Mouse (Mus musculus): ENCODE data around the gene Atp6ap2. TPM values are rescaled to one million over a fixed set of nuclear protein-coding genes. Genes with fewer than 3 reads are reported as not detected.
"Not testable (repeated sequence)": the region's sequence is repeated elsewhere in the genome, so short reads cannot be mapped to it uniquely, and the experiment has no call there.

The Atp6ap2 gene
- polyA plus RNA-seq, 1 experiment from 2014 or later: 254 TPM

DNA sequence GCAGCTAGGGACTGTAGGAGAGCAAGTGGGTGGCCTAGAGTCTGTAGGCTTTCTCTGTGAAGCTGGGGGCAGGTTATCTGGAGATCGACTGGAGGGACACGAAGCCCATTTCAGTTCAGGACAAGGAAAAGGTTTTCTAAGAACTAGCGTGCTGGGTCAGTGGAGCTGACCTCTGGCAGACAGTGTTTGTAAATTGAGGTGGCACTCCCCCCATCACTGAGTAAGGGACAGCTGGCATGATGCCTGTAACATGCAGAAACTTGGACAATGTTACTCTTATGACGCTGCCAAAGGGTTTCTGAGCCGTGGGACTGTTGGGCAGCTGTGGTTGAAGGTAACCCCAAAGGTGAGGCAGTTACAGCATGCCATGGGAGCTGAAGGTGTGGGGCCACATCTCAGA lies 4.4 kb downstream of the Atp6ap2 start:
- Histone ChIP-seq H3K9ac (ENCODE audit: low read depth, low read length) (no peak overlapping the region), H3K27me3 (replicated peaks; ENCODE audit: control insufficient read depth, insufficient read depth, low read length) (no peaks in the 10 kb centered on the region), H3K36me3 (ENCODE audit: control insufficient read depth, insufficient read depth, low read length) (peaks cover 4% of the 10 kb centered on the region; the same call in 1 of the 2 replicates), H3K27ac (ENCODE audit: low read depth, low read length) (no peak overlapping the region), H3K4me2 (ENCODE audit: low read length) (no peak overlapping the region), H3K9me3 (ENCODE audit: control insufficient read depth, low read length) (no peaks in the 10 kb centered on the region), H3K4me1 (ENCODE audit: control insufficient read depth, insufficient read depth, low read depth, low read length) (peaks cover 5% of the 10 kb centered on the region; the same call in 1 of the 2 replicates), H3K4me3 (ENCODE audit: low read length) (no peak overlapping the region)
- 75% methylated on average over 5 of the region's 5 CpGs for WGBS
- no peak for ATAC-seq

DNA sequence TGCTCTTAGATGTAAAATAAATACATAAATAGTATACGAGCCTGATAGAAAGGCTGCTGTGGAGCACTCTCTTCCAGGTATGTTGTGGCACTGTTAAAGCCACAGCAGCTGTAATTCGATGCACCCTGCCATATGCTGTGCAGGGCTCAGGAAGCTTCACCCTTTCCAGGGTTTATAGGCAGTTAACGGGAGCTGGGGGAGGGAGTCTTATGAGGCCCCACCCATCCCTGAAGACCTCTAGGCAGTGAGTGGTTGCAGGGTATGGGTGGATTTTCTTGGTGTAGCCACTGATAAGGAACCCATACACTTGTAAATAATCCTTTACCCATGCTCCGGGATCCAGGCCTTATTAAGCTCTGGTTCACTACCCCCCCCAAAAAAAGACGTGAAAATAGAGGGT lies 6.2 kb downstream of the Atp6ap2 start:
- 87% methylated on average over 5 of the region's 5 CpGs for WGBS

DNA sequence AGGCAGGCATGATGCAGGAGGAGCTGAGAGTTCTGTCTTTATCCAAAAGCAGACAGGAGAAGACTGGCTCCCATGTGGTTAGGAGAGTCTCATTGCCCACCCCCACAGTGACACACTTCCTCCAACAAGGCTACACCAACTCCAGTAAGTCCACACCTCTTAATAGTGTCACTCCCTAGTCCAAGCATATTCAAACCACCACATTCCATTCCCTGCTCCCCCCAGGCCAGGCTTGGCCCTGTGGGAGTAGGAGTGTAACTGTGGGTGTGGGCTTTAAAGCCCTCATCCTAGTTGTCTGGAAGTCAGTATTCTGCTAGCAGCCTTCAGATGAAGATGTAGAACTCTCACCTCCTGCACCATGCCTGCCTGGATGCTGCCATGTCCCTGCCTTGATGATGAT lies 22.9 kb downstream of the Atp6ap2 start:
- H3K9me3 ChIP-seq (ENCODE audit: control insufficient read depth, low read length); ATAC-seq: not testable (repeated sequence)

More for the DNA sequence above, 6.2 kb downstream of the Atp6ap2 start:
- peaks cover 3% of the 10 kb centered on the region; the same call in 1 of the 2 replicates for H3K4me1 ChIP-seq (ENCODE audit: control insufficient read depth, insufficient read depth, low read depth, low read length)
- H3K9me3 ChIP-seq (ENCODE audit: control insufficient read depth, low read length): no peaks in the 10 kb centered on the region
- no peak for ATAC-seq
- no peak overlapping the region for H3K27ac ChIP-seq (ENCODE audit: low read depth, low read length)
- no peak overlapping the region for H3K4me2 ChIP-seq (ENCODE audit: low read length)
- no peak overlapping the region for H3K4me3 ChIP-seq (ENCODE audit: low read length)
- peaks cover 4% of the 10 kb centered on the region; the same call in 1 of the 2 replicates for H3K36me3 ChIP-seq (ENCODE audit: control insufficient read depth, insufficient read depth, low read length)
- no peaks in the 10 kb centered on the region for H3K27me3 ChIP-seq (replicated peaks; ENCODE audit: control insufficient read depth, insufficient read depth, low read length)
- H3K9ac ChIP-seq (ENCODE audit: low read depth, low read length): no peak overlapping the region

DNA sequence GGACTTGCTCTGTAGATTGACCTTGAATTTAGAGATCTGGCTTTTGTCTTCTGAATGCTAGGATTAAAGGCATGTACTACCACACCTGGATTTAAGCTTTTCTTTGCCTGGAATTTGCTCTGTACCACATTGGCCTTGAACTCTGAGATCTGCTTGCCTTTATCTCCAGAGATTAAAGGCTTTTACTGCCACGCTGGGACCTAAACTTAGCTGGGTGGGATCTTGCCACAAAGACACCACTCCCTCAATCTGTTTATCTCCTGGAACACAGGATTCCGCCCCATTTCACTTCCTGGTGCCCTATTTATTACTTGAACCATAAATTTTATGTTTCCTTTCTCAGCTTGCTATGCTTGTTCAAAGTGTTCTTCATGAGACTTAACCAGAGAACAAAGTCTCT lies 23.6 kb downstream of the Atp6ap2 start:
- Histone ChIP-seq H3K36me3 (ENCODE audit: control insufficient read depth, insufficient read depth, low read length) (peaks cover 4% of the 10 kb centered on the region; the same call in 1 of the 2 replicates), H3K9ac (ENCODE audit: low read depth, low read length) (no peak overlapping the region), H3K9me3 (ENCODE audit: control insufficient read depth, low read length) (no peaks in the 10 kb centered on the region), H3K4me3 (ENCODE audit: low read length) (no peak overlapping the region), H3K27ac (ENCODE audit: low read depth, low read length) (no peak overlapping the region), H3K4me2 (ENCODE audit: low read length) (no peak overlapping the region), H3K4me1 (ENCODE audit: control insufficient read depth, insufficient read depth, low read depth, low read length) (no peaks in the 10 kb centered on the region), H3K27me3 (replicated peaks; ENCODE audit: control insufficient read depth, insufficient read depth, low read length) (no peaks in the 10 kb centered on the region)
- ATAC-seq: no peak
- 87% methylated on average over 2 of the region's 2 CpGs for WGBS

More for the DNA sequence above, 22.9 kb downstream of the Atp6ap2 start:
- H3K27me3 ChIP-seq (replicated peaks; ENCODE audit: control insufficient read depth, insufficient read depth, low read length); H3K4me2 ChIP-seq (ENCODE audit: low read length); H3K4me1 ChIP-seq (ENCODE audit: control insufficient read depth, insufficient read depth, low read depth, low read length); H3K4me3 ChIP-seq (ENCODE audit: low read length); H3K27ac ChIP-seq (ENCODE audit: low read depth, low read length); H3K36me3 ChIP-seq (ENCODE audit: control insufficient read depth, insufficient read depth, low read length); H3K9ac ChIP-seq (ENCODE audit: low read depth, low read length): not testable (repeated sequence)

DNA sequence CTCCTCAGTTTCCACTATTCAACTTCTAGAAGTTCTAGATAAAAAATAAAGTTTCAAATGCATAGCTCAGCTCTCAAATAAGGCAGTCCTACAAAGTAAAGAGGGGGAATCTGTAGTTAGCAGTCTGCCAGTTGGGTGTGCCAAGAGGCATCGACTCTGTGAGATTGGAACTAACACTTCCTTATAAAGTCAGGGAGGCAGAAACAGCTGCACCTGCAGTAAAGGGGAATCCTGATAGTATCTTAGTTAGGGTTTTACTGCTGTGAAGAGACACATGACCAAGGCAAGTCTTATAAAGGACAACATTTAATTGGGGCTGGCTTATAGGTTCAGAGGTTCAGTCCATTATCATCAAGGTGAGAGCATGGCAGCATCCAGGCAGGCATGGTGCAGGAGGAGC lies 24.8 kb downstream of the Atp6ap2 start:
- H3K4me2 ChIP-seq (ENCODE audit: low read length); H3K9me3 ChIP-seq (ENCODE audit: control insufficient read depth, low read length); H3K27me3 ChIP-seq (replicated peaks; ENCODE audit: control insufficient read depth, insufficient read depth, low read length); H3K4me3 ChIP-seq (ENCODE audit: low read length); H3K27ac ChIP-seq (ENCODE audit: low read depth, low read length); ATAC-seq; H3K36me3 ChIP-seq (ENCODE audit: control insufficient read depth, insufficient read depth, low read length); H3K9ac ChIP-seq (ENCODE audit: low read depth, low read length); H3K4me1 ChIP-seq (ENCODE audit: control insufficient read depth, insufficient read depth, low read depth, low read length): not testable (repeated sequence)
- 100% methylated on average over 1 of the region's 1 CpGs for WGBS

DNA sequence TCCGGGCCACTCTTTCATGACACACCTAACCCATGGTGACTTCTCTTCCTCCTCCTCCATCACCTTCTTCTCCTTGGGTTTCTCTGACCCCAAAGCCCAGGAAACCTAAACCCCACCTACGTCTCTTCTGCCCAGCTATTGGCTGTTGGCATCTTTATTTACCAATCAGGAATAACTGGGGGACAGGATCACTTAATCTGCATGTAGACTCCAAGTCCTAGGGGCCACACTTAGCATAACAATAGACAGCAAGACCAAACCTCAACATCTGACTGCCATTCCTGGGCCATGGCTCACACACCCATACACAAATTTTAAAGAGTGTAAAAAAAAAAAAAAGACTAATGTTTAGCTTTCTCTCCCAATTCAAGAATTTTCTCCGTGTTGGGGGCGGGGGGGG lies 37.5 kb downstream of the Atp6ap2 start:
- H3K27ac ChIP-seq (ENCODE audit: low read depth, low read length): no peak overlapping the region
- no peaks in the 10 kb centered on the region; the same call in 1 of the 2 replicates for H3K9me3 ChIP-seq (ENCODE audit: control insufficient read depth, low read length)
- 77% methylated on average over 4 of the region's 4 CpGs for WGBS
- ATAC-seq: no peak
- no peak overlapping the region for H3K4me3 ChIP-seq (ENCODE audit: low read length)
- H3K9ac ChIP-seq (ENCODE audit: low read depth, low read length): no peak overlapping the region
- H3K36me3 ChIP-seq (ENCODE audit: control insufficient read depth, insufficient read depth, low read length): no peaks in the 10 kb centered on the region
- no peak overlapping the region for H3K4me2 ChIP-seq (ENCODE audit: low read length)
- no peaks in the 10 kb centered on the region for H3K4me1 ChIP-seq (ENCODE audit: control insufficient read depth, insufficient read depth, low read depth, low read length)
- no peaks in the 10 kb centered on the region for H3K27me3 ChIP-seq (replicated peaks; ENCODE audit: control insufficient read depth, insufficient read depth, low read length)

DNA sequence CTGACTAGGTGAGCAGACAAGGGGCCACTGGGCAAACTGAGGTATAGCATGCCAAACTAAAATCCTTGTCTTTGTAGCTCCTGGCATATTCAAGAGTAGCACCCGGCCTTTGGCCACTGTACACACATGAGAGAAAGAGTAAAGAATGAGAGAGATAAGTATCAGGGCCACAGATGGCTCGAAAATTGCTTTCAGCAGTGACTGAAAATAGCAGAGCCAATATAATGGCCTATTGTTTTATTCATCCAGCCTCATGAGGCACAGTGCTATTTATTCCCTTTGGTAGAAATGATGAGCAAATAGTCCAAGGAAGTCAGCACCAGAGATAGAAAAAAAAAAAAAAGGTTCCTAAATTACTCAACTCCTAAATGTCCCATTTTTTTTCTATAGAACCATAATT lies 57.4 kb downstream of the Atp6ap2 start:
- ATAC-seq: no peak
- H3K4me2 ChIP-seq (ENCODE audit: low read length): no peak overlapping the region
- no peak overlapping the region for H3K9ac ChIP-seq (ENCODE audit: low read depth, low read length)
- WGBS: 52% methylated on average over 2 of the region's 2 CpGs
- H3K36me3 ChIP-seq (ENCODE audit: control insufficient read depth, insufficient read depth, low read length): no peaks in the 10 kb centered on the region
- H3K9me3 ChIP-seq (ENCODE audit: control insufficient read depth, low read length): no peaks in the 10 kb centered on the region
- no peaks in the 10 kb centered on the region for H3K4me1 ChIP-seq (ENCODE audit: control insufficient read depth, insufficient read depth, low read depth, low read length)
- no peak overlapping the region for H3K4me3 ChIP-seq (ENCODE audit: low read length)
- H3K27me3 ChIP-seq (replicated peaks; ENCODE audit: control insufficient read depth, insufficient read depth, low read length): no peaks in the 10 kb centered on the region
- no peak overlapping the region for H3K27ac ChIP-seq (ENCODE audit: low read depth, low read length)

DNA sequence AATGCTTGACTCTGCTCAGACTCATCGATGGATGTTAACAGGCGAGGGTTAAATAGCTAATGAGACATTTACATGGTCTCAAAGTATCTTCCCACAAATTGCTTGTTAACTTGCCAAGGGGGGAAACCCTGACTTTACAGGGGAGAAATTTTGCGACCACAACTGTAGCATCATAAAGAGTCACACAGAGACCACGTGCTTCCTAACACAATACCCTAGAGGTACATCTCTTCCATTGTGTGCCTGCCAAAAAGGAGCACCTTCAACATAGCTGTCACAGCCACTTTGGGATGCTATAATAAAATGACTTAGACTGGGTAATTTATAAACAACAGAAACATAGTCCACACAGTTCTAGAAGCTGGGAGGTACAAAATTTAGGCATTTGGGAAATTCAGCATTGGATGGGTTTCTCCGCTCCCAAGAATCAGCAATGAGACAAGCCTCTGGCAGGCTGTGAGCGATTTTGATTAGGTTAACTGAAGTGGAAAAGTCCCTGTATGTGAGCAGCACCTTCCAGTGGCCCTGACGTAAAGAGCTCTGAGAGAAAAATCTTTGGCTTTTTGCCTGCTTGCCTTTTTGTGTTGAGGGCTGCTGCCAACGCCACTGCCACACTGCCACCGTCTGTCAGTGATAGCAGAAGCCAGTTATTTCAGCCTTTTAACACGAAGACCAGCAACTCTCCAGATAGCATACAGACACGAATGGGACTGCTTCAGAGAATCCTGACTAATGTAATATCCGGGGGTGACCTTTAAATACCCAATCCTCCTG lies 58.1 kb downstream of the Atp6ap2 start:
- H3K27me3 ChIP-seq (replicated peaks; ENCODE audit: control insufficient read depth, insufficient read depth, low read length): no peaks in the 10 kb centered on the region
- ATAC-seq: peak; percentile 76
- no peak overlapping the region; the same call in 1 of the 2 replicates for H3K27ac ChIP-seq (ENCODE audit: low read depth, low read length)
- H3K9ac ChIP-seq (ENCODE audit: low read depth, low read length): no peak overlapping the region
- H3K9me3 ChIP-seq (ENCODE audit: control insufficient read depth, low read length): no peaks in the 10 kb centered on the region
- no peak overlapping the region for H3K4me2 ChIP-seq (ENCODE audit: low read length)
- no peaks in the 10 kb centered on the region for H3K36me3 ChIP-seq (ENCODE audit: control insufficient read depth, insufficient read depth, low read length)
- H3K4me1 ChIP-seq (ENCODE audit: control insufficient read depth, insufficient read depth, low read depth, low read length): no peaks in the 10 kb centered on the region
- 53% methylated on average over 12 of the region's 12 CpGs for WGBS
- H3K4me3 ChIP-seq (ENCODE audit: low read length): no peak overlapping the region

DNA sequence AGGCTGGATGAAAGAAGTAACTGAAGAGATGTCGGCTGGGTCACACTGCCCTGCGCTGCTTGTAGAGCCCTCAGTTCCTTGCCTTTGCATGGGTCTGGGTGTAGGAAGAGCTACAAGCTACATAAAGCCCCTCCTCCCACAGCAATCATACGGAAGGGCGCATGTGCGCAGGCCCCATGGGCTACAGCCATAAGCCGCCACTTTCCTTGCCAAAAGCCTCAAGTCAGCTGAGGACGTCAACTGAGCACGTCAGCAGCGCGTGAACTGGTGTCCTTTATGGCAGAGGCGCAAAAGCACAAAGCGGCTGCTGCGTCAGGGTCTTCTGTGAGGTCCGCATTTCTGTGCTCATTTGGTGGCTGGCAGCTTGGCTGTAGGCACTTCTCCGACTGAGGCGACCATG lies 64.3 kb downstream of the Atp6ap2 start:
- no peaks in the 10 kb centered on the region for H3K9me3 ChIP-seq (ENCODE audit: control insufficient read depth, low read length)
- no peak overlapping the region for H3K9ac ChIP-seq (ENCODE audit: low read depth, low read length)
- H3K4me2 ChIP-seq (ENCODE audit: low read length): no peak overlapping the region
- no peaks in the 10 kb centered on the region; the same call in 1 of the 2 replicates for H3K36me3 ChIP-seq (ENCODE audit: control insufficient read depth, insufficient read depth, low read length)
- no peaks in the 10 kb centered on the region for H3K27me3 ChIP-seq (replicated peaks; ENCODE audit: control insufficient read depth, insufficient read depth, low read length)
- no peak for ATAC-seq
- WGBS: 85% methylated on average over 16 of the region's 16 CpGs
- H3K4me1 ChIP-seq (ENCODE audit: control insufficient read depth, insufficient read depth, low read depth, low read length): no peaks in the 10 kb centered on the region
- H3K4me3 ChIP-seq (ENCODE audit: low read length): no peak overlapping the region
- H3K27ac ChIP-seq (ENCODE audit: low read depth, low read length): no peak overlapping the region
